Mouse (Mus musculus): ENCODE measurements around the gene Arhgef6.
A peak's percentile ranks its signal among the peaks of the same experiment; 100 is the strongest.

Gene Arhgef6

DNA sequence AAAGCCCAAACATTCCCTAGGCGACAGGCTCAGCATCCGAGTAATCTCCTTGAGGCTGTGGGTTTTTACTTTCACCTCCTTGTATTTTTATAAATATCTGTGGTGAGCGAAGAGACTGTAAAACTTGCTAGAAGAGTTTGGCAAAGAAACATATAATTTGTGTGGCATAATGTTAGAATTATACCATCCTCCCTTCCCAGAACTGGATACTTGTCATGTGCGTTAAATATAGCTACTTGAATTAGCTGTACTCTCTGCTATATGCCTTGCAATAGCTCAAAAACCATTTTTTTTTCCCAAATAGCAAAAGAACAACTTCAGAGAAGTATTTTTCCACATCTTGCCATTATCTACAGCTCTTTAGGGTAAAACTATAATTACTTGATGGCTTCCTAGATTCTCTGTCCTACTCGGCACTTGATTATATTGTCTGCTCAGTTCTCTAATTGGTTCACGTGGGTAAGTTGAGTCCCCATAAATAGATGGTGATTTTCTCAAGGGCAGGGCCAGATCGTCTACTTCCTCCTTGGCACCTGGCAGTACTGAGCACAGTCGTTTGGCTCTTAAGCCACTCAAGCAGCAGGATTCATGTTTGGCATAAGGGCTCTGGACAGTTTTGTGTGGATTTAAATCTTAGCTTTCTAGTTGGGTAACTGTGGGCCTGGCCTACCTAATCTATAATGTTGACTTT lies 35.2 kb downstream of the Arhgef6 start:
- no peak for DNase-seq

DNA sequence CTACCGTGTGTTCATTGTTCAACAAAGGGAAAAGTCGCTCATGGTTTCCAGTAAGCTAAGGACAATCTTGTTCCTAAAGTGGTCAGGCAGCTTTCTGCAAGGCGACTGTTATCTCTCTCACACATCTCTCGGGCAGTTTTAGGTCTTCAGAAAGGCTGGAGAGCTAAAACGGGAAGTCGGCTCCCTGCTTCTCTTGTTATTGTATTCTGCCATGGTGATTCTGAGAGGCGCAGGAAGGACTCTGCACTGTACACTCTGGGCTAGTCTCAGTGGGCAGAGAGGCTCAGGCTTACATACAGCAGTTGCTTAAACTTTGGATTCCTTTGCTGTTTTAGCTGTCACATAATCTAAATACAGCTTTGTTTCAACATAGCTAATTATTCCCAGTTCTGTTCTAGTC lies 39.6 kb downstream of the Arhgef6 start:
- DNase-seq, result no peak

DNA sequence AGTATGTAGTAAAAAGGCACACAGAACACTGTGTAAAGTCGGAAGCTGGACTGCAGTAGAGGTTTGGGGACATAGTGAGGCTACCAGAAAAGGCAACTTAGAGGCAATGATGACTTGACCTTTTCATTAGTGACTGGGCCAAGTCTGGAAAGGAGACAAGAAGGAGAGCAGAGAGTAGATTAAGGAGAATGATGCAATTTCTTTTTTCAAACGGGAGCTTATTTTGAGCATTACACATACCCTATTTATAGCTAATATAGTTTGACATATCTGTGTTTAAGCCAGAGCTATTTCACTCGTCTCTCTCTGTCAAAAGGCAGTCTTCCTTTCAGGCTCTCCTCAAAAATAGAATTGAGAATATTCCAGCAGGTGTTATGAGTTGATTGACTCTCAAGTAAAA lies 50.1 kb downstream of the Arhgef6 start:
- DNase-seq, result no peak

DNA sequence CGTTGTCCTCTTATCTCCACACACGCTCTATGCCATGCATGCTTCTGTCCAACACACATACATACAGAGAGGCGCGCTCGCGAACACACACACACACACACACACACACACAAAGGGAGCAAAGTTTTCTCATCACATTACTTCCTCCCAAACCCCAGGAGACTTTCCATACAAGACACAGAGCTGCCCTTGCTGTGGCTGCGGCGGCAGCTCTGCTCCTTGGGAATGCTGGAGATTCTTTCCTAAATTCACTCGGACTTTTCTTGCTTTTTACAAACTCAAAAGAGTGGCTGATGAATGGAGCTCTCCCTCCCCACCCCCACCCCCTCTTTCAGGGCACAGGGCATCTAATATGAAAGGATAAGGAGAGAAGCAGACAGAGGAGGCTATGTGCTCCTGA lies 52.2 kb downstream of the Arhgef6 start:
- DNase-seq, result peak; percentile 6 to 13

DNA sequence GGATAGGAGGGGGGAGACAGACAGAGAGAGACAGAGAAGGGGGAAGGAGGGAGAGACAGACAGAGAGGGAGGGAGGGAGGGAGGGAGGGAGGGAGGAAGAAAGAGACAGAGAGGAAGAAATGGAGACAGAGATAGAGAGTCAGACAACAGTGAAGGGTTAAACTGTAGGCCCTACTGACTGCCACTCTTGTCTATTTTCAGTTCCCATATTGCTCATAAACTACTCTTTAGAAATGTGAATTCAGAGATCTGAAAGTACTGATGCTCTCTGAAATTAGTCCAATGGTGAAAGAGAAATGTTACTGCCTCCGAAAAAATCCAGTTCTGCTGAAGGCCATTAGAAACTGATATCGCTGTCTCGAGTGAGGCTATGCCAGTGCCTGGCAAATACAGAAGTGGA lies 56.3 kb downstream of the Arhgef6 start:
- DNase-seq, result no peak

DNA sequence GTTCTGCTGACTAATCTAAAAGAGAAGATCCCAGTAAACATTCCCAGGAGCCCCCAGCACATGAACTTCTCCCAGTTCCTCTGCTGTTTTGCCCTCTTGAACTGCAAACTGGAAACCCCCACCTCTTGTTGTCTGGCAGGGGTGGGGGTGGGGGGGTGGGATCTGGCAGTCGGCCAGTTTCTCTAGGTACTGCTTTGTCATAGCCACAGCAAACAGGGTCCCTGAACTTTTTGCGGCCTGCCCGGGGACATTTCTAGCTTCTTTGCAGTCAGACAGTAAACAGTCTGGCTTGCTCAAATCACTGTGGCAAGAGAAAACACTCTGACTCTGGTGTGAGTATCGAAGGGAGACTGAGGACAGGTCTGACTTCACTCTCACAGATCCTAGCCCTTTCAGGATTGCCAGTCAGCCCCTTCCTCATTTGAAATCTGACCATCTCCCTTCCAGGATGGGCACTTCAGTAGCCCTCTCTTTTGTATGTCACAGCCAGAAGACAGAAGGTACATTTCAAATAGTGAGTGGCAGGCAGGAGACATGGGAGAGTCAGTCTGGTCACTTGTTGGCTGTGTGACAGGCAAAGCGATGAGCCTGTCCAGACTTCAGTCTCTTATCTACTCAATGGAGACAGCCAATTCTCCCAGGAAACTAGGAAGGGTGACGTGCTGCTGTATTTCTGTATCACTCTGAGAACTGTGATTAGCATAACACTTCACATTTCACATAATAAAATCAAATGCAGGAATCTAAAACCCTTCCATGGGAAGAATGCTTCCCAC lies 60.8 kb downstream of the Arhgef6 start:
- peak in 1 of 2 experiments; percentile 11 for DNase-seq

DNA sequence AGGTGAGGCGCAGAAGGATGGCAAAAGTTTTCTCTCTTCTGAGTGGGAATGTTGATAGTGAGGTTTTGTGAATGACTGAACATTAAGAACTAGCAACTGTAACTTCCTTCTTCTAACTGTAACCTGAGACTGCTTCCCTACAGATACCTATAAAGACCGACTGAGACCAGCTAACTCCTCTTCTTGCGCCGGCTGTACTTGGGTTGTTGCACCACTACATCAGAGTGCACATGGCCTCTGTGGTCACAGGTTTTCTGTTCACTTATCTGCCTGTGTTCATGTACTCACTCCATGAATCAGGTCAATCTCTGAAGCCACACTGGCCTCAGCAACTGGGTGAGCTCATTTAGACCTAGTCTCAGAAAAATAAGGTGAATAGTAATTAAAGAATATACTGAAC lies 75.0 kb downstream of the Arhgef6 start:
- no peak for DNase-seq

DNA sequence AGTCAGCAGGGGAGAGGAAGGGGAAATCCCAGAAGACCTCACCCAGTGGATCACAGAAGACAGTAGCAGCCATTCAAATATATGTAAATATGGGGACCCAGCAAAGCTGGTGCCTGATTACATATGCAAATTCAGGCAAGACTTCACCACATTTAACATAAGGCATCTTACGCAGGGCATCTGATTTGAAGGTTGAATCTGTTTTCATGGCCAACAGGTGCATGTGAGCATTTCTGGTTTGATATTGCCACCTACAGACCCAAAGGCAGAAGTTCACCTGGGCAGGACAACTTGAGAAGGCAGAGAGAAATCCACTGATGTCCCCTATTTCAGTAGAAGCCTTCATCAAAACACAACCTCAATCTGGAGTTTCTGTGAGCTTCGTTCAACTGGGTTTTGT lies 77.8 kb downstream of the Arhgef6 start:
- DNase-seq, result no peak

DNA sequence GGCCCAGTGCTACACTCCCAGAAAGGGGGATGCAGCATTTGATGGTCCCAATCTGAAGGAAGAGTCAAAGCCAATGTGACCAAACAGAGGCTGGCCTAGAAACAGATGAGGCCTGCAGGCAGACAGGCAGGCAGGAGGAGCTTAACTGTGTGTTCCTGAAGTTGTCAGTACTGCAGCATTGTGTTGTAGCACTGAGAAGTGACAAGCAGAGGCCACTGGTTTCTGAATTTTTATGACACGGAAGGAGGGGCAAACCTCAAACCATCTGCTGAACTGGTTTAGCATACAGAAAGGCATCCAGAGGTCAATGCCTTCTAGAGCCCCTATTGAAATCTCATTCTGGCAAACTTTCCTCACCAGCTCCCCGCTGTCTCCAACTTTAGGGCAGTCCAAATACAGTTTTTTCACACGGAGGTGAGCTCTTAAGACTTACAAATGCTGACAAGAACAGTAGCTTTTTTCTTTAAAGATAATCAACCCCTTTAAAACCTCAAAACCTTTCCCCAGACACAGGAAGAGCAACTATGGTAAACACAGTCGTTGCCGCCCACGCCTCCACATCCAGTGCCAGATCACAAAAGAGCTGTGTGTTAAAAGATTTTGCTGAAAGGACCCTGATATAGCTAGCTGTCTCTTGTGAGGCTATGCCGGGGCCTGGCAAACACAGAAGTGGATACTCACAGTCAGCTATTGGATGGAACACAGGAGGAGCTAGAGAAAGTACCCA lies 85.0 kb downstream of the Arhgef6 start:
- no peak for DNase-seq

DNA sequence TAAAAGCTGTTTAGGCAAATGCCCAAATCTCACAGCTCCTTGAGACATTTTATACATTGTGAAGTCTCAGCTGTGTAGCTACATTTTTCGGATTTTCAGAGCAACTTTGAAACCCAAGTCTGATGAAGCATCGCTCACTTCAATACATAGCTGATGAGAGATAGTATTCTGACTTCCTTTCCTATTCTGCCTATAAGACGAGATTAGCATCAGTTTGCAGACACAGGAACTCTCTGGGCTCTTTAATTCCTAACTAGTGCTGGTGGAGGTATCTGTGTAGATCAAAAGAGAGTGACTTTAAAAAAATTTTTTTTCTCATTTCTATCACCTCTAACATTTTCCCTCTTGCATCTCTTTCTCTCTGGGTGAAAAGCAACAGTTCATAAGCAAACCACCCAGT lies 100.0 kb downstream of the Arhgef6 start:
- no peak for DNase-seq

DNA sequence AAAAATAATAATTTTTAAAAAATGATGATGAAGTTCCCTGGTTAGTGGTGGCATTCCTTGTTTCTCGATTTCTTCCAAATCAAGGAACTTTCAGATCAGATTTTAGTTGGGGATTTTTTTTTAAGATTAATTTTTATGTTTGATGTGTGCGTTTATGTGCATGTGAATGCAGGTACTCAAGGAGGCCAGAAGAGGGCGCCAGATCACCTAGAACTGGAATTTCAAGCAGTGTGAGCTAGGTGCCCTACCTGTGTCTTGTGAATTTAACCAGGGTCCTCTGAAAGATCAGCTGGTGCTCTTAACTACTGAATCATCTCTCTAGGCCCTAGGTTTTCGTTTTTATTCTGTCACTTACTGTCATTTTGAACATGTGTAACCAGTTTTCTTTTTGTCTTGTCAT lies 102.5 kb downstream of the Arhgef6 start:
- DNase-seq, result peak in 1 of 2 experiments; percentile 3

DNA sequence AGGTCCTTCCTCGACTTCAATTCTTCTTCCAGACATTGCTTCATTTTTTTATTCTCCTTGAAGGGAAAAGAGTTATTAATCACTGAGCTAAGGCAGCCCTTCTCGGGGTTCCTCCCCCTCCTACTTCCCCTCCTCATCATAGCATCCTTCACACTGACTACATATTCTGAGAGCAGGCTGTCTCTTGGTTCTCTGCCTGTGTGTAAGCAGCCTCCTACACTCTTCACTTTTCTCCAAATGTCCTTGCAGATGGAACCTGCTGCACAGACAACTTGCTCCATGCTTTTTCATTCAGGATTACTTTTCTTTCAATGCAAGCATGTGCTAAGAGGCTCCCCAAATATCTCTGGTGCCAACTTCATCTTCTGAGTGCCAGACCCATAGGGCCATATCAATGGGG lies 104.9 kb downstream of the Arhgef6 start:
- DNase-seq, result no peak

DNA sequence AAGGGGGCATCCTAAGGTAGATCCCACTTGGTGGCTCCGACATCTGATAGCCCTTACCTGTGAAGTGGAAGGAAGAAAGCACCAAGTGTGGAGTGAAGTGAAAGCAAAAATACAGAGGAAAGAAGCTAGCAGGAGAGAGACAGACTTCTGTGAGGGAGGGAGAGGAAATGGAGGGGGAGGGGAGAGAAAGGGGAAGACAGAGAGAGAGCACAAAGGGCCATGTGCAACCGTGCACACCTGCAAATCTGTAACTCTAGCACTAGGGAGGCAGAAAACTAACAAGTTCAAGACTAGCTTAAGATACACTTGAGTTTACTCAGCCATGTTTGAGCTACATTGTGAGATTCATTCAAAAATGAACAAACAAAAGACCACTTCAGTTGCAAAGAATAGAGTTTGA lies 110.4 kb downstream of the Arhgef6 start:
- no peak for DNase-seq

DNA sequence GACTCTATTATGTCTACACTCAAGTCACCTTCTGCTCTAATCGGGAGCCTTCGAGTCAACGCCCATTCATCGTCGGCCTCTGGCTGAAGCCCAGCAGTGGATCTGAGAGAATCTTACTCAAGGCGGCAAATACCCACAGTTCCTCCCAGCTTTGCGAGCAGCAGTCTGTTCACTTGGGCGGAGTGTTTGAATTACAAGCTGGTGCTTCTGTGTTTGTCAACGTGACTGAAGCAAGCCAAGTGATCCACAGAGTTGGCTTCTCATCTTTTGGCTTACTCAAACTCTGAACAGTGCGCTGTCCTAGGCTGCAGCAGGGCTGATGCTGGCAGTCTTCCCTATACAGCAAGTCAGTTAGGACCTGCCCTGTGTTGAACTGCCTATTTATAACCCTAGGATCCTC lies 115.2 kb downstream of the Arhgef6 start:
- DNase-seq, result no peak

DNA sequence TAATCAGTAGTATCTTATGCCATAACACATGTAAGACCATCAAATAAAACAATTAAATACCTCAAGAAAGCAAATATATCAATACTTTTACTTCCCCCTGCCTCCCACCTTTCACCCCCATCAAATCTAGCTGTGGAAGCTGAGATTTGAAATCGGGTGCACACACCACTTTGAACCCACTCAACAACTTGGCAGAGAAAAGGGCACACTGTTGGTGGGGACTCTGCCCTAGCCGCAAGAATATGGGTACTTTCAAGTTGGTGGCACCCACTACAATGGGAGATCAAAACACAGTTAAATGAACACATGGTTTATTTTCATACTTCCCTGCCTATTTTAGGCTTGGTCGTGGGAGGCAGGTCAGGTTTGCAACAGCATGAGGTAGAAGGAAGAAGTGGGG lies 116.6 kb downstream of the Arhgef6 start:
- no peak for DNase-seq

DNA sequence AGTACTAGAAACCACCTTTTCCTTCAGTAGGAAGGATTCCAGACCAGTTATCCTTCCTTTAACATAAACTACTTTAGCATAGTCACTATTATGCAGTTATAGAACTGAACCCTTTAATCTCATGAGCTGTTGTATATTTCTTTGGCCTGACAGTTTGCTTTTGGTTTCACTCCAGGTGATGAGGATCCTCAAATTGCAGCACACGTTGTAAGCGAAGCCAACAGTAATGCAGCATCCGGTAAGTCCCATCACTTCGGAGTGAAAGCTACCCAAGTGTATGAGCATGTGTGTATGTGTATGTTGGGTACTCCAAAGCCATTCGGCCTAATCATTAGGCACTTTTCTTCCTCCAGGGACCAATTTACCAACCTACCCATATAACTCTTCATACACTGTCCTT lies 119.0 kb downstream of the Arhgef6 start:
- DNase-seq, result no peak

DNA sequence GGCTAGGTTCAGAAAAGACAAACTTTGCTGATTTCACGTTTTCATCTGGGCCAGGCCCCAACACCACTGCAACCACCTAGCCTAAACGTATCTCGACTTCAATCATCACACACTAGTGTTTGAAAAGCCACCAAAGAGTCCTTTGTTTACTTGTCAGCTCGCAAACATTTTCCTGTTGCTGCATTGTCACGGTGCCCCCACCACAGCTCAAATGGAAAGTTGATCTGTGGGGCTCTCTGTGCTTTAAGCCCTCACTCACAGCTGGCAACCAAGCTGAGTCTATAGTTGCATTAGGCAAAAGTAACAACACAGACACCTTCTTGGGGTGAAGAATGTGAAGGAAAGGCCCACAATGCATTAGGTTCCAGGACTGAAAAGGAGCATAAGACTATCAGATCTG lies 122.3 kb downstream of the Arhgef6 start:
- DNase-seq, result no peak

DNA sequence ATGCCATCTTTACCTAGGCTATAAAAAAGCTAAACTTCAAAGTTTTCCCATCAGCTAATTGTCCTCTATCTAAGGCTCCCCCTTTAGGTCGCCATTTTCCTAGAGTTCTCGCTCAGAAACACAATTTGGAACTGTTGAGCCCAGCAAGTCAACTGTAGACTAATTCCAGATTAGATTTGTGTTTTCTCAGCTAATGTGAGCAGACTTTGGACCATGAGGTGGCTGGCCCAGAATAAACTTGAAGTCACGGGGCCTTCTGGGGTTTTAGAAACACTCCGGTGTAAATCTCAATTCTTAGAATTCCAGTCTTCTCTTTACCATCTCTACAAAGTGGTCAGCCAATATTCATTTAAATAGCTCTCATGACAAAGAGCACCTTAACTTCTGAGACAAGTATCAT lies 123.0 kb downstream of the Arhgef6 start:
- no peak for DNase-seq

DNA sequence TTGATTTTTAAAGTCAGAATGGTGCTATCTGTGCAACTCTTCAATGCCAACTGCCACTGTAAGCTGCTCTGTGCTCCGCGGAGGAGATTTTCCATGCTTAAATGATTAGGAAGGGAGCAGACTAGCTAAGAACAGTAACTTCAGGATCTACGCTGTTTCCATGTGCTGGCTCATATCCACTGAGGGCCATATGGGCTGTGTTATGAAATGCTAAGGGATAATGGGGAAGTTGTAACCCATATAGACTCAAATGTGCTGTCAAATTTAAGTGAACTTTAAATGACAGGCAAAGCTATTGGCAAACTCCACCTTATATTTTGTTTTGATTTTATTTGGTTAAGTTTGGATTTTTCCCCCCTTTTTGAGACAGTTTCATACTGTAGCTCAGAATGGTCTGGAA lies 125.7 kb downstream of the Arhgef6 start:
- no peak for DNase-seq

DNA sequence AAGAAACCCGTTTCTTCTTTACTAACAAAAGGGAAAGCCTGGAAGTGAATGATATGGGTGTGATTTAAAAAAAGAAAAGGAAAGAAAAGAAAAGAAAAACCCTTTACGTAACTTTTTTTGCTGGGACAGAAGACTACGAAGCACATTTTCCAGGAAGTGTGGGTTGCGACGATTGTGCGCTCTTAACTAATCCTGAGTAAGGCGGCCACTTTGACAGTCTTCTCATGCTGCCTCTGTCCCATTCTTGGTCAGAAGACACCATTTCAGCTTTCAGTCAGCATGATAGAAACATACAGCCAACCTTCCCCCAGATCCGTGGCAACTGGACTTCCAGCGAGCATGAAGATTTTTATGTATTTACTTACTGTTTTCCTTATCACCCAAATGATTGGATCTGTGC lies 126.7 kb downstream of the Arhgef6 start, which contains the start of gene Cd40lg:
TSS of gene Cd40lg (plus strand) at position 268 of the 400 bp plus-strand sequence.
- DNase-seq, result no peak

DNA sequence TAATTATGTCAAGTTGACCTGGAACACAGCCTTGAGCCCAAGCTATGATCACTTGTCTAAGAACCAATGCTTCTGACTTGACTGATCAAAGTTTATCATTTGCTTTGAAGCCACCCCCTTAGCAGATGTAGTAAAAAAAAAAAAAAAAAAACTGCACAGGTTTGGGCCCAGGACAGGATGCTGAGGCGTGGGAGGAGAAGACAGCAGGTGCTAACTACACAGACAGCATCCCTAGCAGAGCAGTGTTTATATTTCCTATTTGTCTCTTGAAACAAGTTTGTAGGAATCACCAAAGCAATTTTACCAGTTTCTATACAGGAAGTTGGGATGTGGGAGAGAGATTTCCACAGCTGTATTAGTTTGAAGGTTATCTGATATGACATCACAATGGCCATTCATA lies 127.9 kb downstream of the Arhgef6 start:
- no peak for DNase-seq

DNA sequence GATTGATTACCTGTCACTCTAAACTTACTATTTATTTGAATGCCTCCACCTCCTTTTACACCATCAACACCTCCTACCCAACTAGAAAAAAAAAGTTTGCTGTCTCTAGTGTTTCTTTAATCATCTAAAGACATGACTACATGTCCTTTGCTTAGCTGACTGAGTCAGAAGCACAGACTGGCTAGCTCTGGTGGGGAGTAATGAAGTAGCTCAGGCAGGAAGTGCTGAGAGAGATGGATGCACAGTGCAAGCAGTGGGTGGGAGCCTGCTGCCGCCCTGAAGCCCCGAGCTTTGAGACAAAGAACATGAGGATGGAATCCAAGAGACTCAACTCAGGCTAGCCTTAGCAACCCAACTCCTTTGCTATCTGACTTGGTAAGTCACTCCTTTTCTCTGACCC lies 138.1 kb downstream of the Arhgef6 start:
- no peak for DNase-seq

DNA sequence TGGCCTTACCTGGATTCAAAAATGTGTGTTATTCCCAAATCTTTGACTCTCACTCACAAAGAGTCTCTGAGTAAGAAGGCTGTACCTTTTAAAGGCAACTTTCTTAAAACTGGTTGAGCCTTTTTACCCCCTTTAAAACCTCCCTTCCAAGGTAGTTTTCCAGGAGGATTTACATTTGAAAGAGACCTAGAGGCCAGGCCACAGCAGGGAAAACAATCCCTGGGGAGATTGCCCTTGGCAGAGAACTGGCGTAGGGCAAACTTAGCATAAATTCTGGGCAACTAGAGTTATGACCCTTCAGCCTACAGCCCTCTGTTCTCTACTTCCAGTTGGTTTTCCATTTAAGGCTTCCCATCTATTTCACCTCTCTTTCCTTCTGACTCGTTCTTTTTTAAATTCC lies 140.5 kb downstream of the Arhgef6 start:
- DNase-seq, result no peak

DNA sequence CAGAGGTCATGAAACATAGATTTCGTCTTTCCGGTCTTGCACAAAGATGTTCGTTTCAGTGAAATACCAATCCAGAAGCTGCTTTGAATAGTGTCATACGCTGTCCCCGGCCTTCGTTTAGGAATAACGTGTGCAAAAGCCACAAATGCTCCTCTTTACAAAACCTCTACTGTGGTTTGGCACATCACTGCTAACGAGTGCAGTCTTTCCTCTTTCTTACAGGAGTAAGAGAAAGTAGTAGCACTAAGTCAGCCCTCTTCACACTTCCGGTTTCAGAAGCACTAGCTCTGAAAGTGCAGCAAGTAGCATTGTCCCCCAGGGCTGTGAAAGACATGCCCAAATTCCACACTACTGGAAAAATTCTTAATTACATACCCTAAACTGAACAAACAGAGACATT lies 142.2 kb downstream of the Arhgef6 start:
- no peak for DNase-seq

Measured in kidney, postnatal 4 days (tissue).